Mouse (Mus musculus): ENCODE results near the gene Ptprn2.

DNA sequence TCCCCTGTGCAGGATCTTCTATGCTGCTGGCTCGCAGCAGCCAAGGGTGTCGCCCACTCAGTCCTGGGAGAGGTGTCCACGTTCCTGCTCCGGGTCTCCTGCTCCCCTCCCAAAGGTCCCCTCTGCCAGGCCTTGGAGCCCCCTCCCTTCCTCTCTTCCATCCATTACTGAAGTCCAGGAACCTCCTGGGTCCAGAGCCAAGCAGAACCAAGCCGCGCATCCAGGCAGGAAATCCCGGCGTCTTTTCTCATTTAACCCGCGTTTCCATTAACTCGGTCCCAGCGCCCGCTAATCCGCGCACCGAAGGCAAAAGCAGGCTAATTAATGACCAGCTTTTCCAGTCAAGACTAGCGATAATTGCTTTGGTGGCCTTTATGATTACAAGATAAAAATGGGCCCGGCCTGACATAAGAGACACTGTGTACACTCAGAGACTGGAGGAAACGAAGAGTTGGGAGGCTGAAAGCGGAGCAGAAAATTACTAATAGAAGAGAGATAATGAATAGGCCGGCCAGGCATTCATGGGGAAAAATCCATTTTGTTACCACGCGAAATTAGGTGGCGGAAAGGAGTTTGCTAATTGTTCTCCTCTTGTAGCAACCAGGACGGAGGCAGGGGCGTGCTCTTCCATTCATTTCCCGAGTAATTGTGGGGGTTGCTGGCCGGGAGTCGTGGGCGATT is 674.8 kb downstream of the Ptprn2 start:
- no peak for TF ChIP-seq TCF12 (IDR thresholded peaks at IDR 0.05; ENCODE audit: insufficient read depth, poor library complexity, severe bottlenecking)
- no peak for TF ChIP-seq E2F4 (IDR thresholded peaks at IDR 0.05; ENCODE audit: insufficient read depth)
- no peak for TF ChIP-seq USF1 (IDR thresholded peaks at IDR 0.05; ENCODE audit: low read depth)
- no peak for TF ChIP-seq POLR2A (IDR thresholded peaks at IDR 0.05; ENCODE audit: insufficient read length, low read depth)
- no peak for TF ChIP-seq MAX (IDR thresholded peaks at IDR 0.05; ENCODE audit: low read depth)
- no peak for TF ChIP-seq MYOG (IDR thresholded peaks at IDR 0.05; ENCODE audit: control insufficient read depth in 1 of 3, insufficient read depth in 1 of 3, insufficient read length in 2 of 3, low read depth in 2 of 3)
